Mouse (Mus musculus) lung, postnatal 0 days (tissue): ENCODE measurements at regions not wholly inside any gene's neighbourhood (a gene's known extent, or its start where the extent isn't known, plus 50 kb on each side); places are given as distances from the start of the nearest gene placed in this dataset.

Experiments
- CTCF ChIP-seq: IDR thresholded peaks from 2 replicates; pipeline ENCODE4 v1.5.1; 2016; ENCODE audit warnings: antibody characterized with exemption, mild to moderate bottlenecking
- EP300 ChIP-seq: IDR thresholded peaks from 2 replicates; pipeline ENCODE4 v1.6.1; 2016; ENCODE audit warnings: antibody characterized with exemption, mild to moderate bottlenecking, control low read depth

DNA sequence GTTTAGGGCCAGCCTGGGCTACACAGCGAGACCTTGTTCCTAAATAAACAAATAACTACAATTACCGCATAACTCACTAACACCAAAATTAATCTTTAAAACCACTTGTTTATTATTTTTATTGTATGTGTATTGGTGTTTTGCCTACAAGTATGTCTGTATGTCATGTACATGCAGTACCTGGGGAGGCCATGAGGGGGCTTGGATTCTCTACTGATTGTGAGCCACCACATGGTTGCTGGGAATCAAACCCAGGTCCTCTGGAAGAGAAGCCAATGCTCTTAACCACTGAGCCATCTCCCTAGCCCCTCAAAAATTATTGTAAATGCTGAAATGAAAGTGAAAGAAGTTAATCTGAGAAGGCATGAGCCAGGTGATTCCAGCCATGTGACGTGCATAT lies 182.4 kb downstream of the Tpra1 start:
- TF ChIP-seq CTCF (no peak), EP300 (no peak)
